Mouse (Mus musculus): ENCODE measurements around the gene Apmap.

Apmap gene

GRCm38 (mm10) chr2:150608087-150608799 lies at the start of gene Apmap:
Gene Apmap, minus strand, starts transcription at chr2:150608567.
- peak; percentile 91 to 94 for DNase-seq (ENCODE audit: low read depth in 2 of 2, low spot score in 2 of 2)

DNA sequence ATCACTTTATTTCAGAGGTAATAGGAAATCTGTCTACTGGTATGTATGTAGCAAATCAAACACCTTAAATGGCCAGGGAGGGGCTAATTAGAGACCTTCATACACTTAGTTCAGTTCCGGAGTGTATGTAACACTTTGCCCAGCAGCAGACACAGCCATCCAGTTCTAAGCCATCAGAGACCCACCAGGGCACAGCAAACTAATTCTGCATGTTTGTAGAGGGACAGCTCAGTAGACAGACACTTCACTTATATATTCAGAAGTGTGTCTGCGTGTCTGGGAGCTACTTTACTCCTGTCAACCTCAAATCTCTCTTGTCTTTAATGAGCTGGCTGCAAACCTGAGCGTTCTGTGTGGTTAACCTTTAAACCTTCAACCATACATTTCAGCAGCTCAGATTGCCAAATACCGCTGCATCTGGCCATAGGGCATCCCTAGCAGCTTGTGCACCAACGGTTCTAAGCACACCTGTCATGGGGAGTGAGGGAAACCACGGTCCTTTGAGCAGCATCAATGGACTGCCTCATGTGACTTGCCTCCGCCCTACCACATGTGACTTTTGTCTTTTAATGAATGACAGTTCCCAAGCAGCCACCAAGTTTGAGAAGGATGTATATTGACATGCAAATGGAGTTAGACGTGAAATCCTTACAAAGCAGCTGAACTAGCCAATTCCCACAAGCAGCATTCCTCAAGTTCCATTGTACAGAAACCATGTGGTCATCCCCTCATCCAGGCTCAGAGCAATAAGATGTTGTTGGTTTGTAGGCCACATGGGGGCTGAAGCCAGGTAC lies 48.8 kb upstream of the Apmap start:
- no peak for DNase-seq (ENCODE audit: low read depth in 2 of 2, low spot score in 2 of 2)

- DNase-seq (ENCODE audit: low read depth in 2 of 2, low spot score in 2 of 2), result no peak
Observed at GRCm38 (mm10) chr2:150656112-150656511, 47.7 kb upstream of the Apmap start.

DNA sequence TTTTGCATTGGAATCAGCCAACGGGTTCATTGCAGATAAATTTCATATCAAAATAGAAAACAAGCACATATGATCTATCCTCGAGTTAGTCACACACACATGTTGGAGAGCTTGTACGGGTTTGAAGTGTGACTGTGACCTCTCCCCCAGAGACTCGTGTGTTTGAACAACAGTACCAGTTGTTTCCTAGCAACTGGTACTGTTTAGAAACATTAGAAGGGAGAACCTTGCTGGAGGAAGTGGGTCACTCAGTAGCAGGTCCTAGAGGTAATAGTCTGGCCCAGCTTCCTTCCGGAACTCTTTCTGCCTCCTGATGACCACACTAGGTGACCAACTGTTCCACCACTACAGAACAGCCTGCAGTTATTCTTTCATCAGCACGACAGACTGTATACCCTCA lies 46.9 kb upstream of the Apmap start:
- DNase-seq (ENCODE audit: low read depth in 2 of 2, low spot score in 2 of 2), result no peak

- DNase-seq (ENCODE audit: low read depth in 2 of 2, low spot score in 2 of 2), result no peak
Observed at GRCm38 (mm10) chr2:150654814-150655213, 46.4 kb upstream of the Apmap start.

DNA sequence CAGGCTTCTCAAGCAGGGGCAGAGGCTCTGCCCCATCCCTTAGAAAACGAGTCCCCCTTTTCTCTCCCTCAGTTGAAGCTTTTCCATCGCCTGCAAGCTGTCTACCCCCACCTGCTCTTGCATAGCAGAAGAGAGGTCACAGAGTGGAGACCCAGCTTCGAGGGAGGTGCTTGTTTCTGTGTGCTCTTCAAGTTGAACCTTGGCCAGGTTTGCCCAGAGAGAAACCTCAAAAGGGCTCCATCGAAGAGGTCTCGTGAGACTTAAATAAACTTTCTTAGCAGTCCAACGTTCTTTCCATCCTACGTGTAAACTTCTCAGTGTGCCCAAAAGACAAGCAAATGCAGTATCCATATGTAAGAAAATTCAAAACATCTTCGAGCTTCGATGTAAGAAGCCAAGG lies 43.0 kb upstream of the Apmap start:
- no peak for DNase-seq (ENCODE audit: low read depth in 2 of 2, low spot score in 2 of 2)

DNA sequence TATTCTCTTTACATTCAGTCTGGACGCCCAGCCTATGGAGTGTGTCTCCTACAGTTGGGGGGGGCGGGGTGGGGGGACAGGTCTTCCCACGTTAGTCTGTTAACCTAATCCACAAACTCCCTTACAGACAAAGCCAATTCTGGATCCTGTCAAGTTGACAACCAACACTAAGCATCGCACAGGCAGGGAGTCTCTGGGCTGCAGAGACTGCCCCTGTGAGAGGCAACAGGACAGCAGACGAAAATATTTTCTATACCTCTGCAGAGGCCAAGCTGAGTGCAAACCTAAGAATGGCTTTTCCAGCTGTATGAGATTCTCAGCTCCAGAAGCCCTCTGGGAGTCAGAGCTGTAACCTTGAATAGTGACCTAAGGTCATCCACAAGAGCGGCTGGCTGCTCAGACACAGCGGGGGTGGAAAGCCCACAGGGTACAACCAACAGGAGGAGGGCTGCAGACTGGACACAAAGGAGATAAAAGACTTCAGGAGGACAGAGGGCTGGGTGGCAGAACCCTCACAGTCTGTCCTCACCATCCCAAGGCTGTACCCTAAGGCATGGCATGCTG lies 42.2 kb upstream of the Apmap start:
- no peak for DNase-seq (ENCODE audit: low read depth in 2 of 2, low spot score in 2 of 2)

GRCm38 (mm10) chr2:150648300-150648895 lies 40.0 kb upstream of the Apmap start:
- DNase-seq (ENCODE audit: low read depth in 2 of 2, low spot score in 2 of 2), result no peak

GRCm38 (mm10) chr2:150647681-150648299 lies 39.4 kb upstream of the Apmap start:
- no peak for DNase-seq (ENCODE audit: low read depth in 2 of 2, low spot score in 2 of 2)

- no peak for DNase-seq (ENCODE audit: low read depth in 2 of 2, low spot score in 2 of 2)
Observed at GRCm38 (mm10) chr2:150646411-150647121, 38.2 kb upstream of the Apmap start.

DNA sequence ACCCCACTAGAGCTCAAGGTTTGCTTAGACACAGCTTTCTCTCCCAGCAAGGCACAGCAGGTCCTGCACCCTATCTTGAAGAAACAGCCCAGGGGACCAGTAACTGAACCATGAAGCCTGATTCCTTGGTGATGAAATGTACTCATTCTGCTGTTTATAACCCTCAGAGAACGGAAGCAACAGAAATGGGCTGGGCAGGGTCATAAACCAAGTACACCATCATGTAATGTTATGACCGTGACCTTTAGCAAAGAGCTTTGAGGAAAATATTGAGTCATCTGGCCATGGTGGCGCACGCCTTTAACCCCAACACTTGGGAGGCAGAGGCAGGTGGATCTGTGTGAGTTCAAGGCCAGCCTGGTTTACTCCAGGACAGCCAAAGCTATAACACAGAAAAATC lies 36.9 kb upstream of the Apmap start:
- no peak for DNase-seq (ENCODE audit: low read depth in 2 of 2, low spot score in 2 of 2)

- DNase-seq (ENCODE audit: low read depth in 2 of 2, low spot score in 2 of 2), result no peak
Observed at GRCm38 (mm10) chr2:150643726-150644415, 35.5 kb upstream of the Apmap start.

GRCm38 (mm10) chr2:150643166-150643565 lies 34.8 kb upstream of the Apmap start:
- no peak for DNase-seq (ENCODE audit: low read depth in 2 of 2, low spot score in 2 of 2)

DNA sequence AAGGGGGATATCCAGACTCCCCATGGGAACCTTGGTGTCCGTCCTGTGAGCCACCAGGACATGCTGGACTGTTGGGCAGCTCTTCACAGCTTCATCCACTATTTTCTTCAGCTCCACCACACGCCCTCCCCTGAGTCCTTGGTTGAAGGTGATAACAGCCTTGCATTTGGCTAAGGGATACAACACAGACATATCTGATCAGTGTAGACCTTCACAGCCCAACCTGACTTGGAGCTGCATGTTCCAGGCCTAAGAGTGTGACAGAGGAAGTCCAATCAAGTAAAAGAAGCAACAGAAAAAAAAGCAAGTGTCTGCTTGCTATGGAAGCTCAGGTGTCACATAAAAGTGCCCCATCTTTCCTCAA lies 30.0 kb upstream of the Apmap start:
- DNase-seq (ENCODE audit: low read depth in 2 of 2, low spot score in 2 of 2), result no peak

DNA sequence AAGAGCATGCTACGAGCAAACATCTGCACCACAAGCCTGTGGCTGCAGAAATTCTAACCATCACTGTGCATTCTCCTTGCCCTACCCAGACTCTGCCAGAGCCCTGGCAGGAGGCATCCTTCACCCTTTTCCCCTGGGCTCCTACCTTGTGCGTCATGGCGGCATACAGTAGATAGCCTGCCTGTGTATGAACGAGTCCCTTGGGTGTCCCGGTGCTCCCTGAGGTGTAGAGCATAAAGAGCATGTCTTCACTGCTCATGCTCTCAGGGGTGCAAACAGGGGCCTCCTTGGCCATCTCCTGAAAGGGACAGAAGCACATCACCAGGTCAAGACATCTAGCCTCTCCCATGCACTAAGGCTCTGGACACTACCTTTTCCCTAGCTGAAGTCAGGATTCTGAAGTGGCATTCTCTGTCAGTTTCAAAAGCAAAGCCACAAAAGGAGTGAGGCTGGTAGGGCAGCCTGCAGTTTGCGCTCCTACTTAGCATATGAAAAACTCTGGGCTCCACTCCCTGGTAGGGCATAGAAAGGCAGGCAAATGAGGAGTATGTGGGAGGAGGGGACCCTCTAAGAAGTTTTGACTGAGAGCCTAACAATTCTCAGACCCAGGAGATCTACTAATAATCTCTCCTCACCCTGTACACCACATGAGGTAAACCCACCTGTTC lies 29.5 kb upstream of the Apmap start:
- no peak for DNase-seq (ENCODE audit: low read depth in 2 of 2, low spot score in 2 of 2)

- no peak for DNase-seq (ENCODE audit: low read depth in 2 of 2, low spot score in 2 of 2)
Observed at GRCm38 (mm10) chr2:150635877-150636446, 27.6 kb upstream of the Apmap start.

DNA sequence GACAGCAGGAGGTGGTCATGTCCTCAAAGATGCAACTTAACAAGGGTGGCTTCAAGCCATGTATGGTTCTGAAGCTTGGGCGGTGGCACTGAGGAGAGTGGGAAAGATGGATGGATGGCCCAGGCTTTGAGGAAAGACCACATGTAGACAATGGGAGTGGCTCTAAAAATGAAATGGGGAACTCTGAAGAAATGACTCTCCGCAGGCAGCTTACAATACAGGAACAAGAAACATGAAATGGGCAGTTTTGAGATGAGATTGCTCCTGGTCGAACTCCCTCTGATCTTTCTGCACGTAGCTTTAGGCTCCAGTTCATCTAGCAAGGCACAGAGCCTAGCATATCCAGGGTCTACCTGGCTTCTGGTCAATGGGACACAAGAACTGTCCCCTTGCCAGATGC lies 20.9 kb upstream of the Apmap start:
- no peak for DNase-seq (ENCODE audit: low read depth in 2 of 2, low spot score in 2 of 2)

DNA sequence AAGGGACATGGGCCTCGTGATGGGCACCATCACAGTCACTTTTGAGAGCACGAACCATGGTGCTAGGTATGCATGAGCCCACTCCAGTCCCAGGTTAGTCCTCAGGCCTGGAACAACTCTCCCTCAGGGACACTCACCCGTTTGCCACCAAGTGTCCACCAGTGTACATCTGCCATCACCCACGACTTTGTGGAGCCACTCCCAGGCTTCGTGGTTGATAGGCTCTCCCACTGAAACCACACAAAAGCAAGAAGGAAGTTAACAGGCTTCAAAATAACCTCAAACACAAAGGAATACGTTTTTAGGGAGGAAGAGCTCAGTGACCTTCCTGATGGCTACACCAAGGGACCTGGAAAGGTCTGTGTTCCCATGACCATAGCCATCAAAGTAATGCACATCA lies 18.8 kb upstream of the Apmap start:
- DNase-seq (ENCODE audit: low read depth in 2 of 2, low spot score in 2 of 2), result no peak

GRCm38 (mm10) chr2:150624926-150625325 lies 16.6 kb upstream of the Apmap start:
- DNase-seq (ENCODE audit: low read depth in 2 of 2, low spot score in 2 of 2), result no peak
